Mouse (Mus musculus) Patski (cell line): ENCODE data around the gene Hist1h1d. TPM values are rescaled to one million over a fixed set of nuclear protein-coding genes. Genes with fewer than 3 reads are reported as not detected.
A peak's percentile ranks its signal among the peaks of the same experiment; 100 is the strongest.
"Not testable (repeated sequence)": the region's sequence is repeated elsewhere in the genome, so short reads cannot be mapped to it uniquely, and the experiment has no call there.

Experiments used
- ATAC-seq: fragments of 100-300 bp; one replicate; pipeline ENCODE4 v1.8.0; 2021
- CTCF ChIA-PET: fragments of 350-600 bp; sonication (Branson Sonifier 250); formaldehyde crosslinking; loops from one replicate; lab custom pipeline; 2022; ENCODE audit warnings: inconsistent platforms; lab: Charles Lee
- POLR2A ChIA-PET: fragments of 350-600 bp; sonication (Branson Sonifier 250); formaldehyde crosslinking; loops from one replicate; lab custom pipeline; 2022; ENCODE audit warnings: antibody characterized with exemption, inconsistent platforms; lab: Charles Lee
- DNase-seq: peaks from one replicate; pipeline ENCODE4 v3.0.0-alpha.2; 2011; ENCODE audit warnings: low read depth, low spot score
- H3K27me3 ChIP-seq: fragments of 371-371 bp; one replicate; pipeline ENCODE4 v1.5.1; 2021
- CTCF ChIP-seq: fragments of 100-300 bp; IDR thresholded peaks from one replicate; pipeline ENCODE4 v1.5.1; 2021
- in situ Hi-C: fragments of 300-500 bp; cut with MboI; formaldehyde crosslinking; loops from 3 replicates; pipeline ENCODE4 v1.11.1; 2018; ENCODE audit warnings: low pct_unique_long_range_greater_than_20kb, mixed read lengths
- polyA plus RNA-seq: library from polyadenylated mRNA; unstranded; gene quantifications from one replicate; pipeline ENCODE4 v1.2.3, GENCODE M21; 2021

Hist1h1d gene
- polyA plus RNA-seq, 1 experiment from 2014 or later: 2.1 TPM

DNA sequence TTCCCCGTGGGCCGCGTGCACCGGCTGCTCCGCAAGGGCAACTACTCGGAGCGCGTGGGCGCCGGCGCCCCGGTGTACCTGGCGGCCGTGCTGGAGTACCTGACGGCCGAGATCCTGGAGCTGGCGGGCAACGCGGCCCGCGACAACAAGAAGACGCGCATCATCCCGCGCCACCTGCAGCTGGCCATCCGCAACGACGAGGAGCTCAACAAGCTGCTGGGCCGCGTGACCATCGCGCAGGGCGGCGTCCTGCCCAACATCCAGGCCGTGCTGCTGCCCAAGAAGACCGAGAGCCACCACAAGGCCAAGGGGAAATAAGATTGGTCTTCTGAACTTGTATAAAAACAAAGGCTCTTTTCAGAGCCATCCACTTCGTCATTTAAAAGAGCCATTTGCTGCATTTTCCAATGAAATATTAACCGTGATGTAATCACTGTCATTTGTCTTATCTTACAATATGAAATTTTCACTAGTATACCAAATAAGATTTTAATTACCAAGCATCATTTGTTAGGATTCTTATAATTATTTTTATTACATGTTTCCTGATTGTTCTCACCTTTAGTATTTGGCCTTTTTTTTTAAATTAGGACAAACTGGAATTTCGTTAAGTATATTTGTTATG is 21.6 kb downstream of the Hist1h1d start:
- in situ Hi-C loops: loop anchor here (5.0 kb wide), 1 partner anchor 168 kb away; no protein-coding TSS in a partner anchor
- H3K27me3 ChIP-seq, ATAC-seq, CTCF ChIA-PET, DNase-seq: not testable (repeated sequence)
- POLR2A ChIA-PET: interaction anchor here (0.8 kb wide), 1 partner anchor 24 kb away, joined by 3 read pairs; no protein-coding TSS in a partner anchor
- peak; percentile 17 for TF ChIP-seq CTCF

DNA sequence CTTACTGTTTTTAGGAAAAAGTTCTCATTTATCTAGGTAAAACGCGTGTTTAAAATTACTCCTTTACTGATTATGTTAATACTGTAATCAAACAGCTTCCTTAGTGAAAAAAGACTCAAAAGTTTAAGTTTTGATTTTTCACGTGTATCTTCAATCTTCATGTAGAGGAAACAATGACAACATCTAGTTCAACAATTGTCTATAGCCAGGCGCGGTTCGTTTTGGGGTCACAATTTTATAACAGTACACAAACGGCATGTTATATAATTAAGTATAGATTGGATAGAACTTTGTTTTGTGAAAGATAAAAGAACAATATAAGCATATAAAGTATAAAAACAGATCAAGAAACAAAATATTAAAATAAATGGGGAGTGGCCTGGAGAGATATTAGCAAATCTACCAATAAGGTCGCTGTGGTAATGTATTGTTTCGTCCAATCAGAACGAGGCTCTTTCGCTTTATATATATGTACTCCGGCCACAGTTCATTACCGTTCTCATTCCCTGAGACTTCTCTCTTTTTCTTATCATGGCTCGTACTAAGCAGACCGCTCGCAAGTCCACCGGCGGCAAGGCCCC is 22.3 kb downstream of the Hist1h1d start, which contains the start of gene Hist1h3d:
Gene Hist1h3d (plus strand): TSS at position 493 of the 581 bp plus-strand sequence.
- DNase-seq (no peak), ATAC-seq (peak; percentile 41)
- no peaks in the 10 kb centered on the region for H3K27me3 ChIP-seq
- TF ChIP-seq CTCF: no peak
- in situ Hi-C loops: loop anchor here (5.0 kb wide), 1 partner anchor 167 kb away; no protein-coding TSS in a partner anchor
- ChIA-PET CTCF (no interaction called here), POLR2A (interaction anchor here (0.8 kb wide), 1 partner anchor 23 kb away, joined by 3 read pairs; no protein-coding TSS in a partner anchor)

DNA sequence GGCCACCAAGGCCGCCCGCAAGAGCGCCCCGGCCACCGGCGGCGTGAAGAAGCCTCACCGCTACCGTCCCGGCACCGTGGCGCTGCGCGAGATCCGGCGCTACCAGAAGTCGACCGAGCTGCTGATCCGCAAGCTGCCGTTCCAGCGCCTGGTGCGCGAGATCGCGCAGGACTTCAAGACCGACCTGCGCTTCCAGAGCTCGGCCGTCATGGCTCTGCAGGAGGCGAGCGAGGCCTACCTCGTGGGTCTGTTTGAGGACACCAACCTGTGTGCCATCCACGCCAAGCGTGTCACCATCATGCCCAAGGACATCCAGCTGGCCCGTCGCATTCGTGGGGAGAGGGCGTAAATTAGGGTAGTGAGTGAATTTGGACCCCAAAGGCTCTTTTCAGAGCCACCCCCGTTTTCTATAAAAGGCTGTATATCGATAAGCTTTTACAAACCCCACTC is 22.8 kb downstream of the Hist1h1d start:
- ATAC-seq: peak; percentile 1
- H3K27me3 ChIP-seq, CTCF ChIA-PET, DNase-seq: not testable (repeated sequence)
- in situ Hi-C loops: loop anchor here (5.0 kb wide), 1 partner anchor 166 kb away; no protein-coding TSS in a partner anchor
- POLR2A ChIA-PET: interaction anchor here (1.2 kb wide), 1 partner anchor 108 kb away, joined by 3 read pairs; the partner anchor contains the start of genes Hist1h2ac and Hist1h2bc

DNA sequence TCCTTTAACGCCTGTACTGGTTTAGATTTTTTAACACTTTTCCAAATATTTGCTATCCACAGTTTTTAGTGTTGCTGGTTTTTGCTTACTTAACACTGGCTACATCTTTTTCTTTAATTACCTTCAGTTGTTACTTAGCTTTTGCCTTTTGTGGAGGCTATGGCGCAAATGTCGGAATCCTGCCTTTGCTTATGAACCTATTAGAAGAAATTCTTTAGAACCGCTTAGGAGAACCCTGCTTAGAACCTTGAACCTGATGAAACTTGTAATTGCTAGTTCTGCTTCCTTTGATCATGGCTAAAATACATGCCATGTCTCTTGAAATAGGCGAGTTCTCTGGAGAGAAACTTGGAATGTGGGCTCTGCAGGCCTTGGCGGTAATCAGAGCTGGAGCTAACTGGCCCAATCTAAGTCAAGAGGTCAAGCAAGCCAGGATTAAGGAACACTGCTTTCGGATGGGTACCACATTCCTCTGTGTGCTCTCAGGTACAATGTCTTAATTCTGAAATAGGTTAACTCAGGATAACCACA is 23.4 kb downstream of the Hist1h1d start:
- in situ Hi-C loops: loop anchor here (5.0 kb wide), 1 partner anchor 166 kb away; no protein-coding TSS in a partner anchor
- ChIA-PET CTCF (interaction anchor here (1.2 kb wide), 1 partner anchor 11 kb away, joined by 3 read pairs; no protein-coding TSS in a partner anchor), POLR2A (interaction anchor here (1.2 kb wide), 1 partner anchor 107 kb away, joined by 3 read pairs; the partner anchor contains the start of genes Hist1h2ac and Hist1h2bc)
- DNase-seq (no peak), ATAC-seq (no peak)
- no peak for TF ChIP-seq CTCF
- H3K27me3 ChIP-seq: no peaks in the 10 kb centered on the region

DNA sequence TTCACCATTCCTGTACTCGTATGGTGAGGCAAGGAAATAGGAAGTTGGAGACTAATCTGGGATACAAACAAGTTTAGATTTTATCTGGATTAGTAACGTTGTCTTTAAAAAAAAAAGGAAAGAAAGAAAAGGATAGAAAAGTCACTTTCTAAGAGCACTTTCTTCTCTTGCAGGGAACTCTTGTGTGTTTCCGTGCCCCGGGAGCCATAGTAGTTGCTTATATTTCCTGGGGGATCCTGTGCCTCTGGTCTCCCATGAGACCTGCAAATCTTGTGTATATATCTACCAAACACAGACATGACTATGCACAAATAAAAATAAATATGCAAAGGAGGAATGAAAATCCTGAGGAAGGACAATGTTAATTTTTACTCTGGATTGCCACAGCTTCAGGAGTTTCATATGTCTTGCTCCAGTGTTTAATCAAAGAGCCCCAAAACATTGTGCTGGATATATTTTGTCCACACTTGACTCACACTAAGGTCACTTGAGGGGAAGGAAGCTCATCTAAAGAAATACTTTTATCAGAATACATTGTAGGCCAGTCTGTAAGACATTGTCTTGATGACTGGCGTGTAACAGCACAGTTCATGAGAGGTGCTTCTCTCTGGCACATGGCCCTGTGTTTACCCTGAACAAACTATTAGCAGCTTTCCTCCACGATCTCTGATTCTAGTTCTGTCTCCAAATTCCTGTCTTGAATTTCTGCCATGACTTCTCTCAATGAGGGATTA is 24.0 kb downstream of the Hist1h1d start:
- ChIA-PET POLR2A (interaction anchor here (1.2 kb wide), 1 partner anchor 107 kb away, joined by 3 read pairs; the partner anchor contains the start of genes Hist1h2ac and Hist1h2bc), CTCF (interaction anchor here (1.2 kb wide), 1 partner anchor 10 kb away, joined by 3 read pairs; no protein-coding TSS in a partner anchor)
- ATAC-seq: no peak
- H3K27me3 ChIP-seq: no peaks in the 10 kb centered on the region
- no peak for DNase-seq
- TF ChIP-seq CTCF: no peak
- in situ Hi-C loops: loop anchor here (5.0 kb wide), 1 partner anchor 165 kb away; no protein-coding TSS in a partner anchor

DNA sequence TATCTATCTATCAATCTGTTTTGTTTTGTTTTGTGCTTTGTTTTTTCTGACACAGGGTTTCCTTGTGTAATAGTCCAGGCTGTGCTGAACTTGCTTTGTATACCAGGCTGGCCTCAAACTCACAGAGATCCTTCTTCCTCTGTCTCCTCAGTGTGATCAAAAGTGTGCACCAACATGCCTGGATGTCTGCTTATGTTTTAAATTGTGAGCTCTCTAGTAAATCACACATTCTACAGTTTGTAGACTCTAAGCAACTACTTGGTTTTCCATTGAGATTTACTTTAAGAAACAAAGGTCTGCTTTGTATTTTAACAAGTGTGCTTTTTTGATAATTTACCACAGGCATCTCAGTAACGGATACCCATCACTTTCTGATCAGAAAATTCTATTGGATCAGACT is 24.8 kb downstream of the Hist1h1d start:
- TF ChIP-seq CTCF: no peak
- DNase-seq (no peak), ATAC-seq (no peak)
- POLR2A ChIA-PET: no interaction called here
- no peaks in the 10 kb centered on the region for H3K27me3 ChIP-seq
- CTCF ChIA-PET: no interaction called here
- in situ Hi-C loops: loop anchor here (5.0 kb wide), 1 partner anchor 164 kb away; no protein-coding TSS in a partner anchor

DNA sequence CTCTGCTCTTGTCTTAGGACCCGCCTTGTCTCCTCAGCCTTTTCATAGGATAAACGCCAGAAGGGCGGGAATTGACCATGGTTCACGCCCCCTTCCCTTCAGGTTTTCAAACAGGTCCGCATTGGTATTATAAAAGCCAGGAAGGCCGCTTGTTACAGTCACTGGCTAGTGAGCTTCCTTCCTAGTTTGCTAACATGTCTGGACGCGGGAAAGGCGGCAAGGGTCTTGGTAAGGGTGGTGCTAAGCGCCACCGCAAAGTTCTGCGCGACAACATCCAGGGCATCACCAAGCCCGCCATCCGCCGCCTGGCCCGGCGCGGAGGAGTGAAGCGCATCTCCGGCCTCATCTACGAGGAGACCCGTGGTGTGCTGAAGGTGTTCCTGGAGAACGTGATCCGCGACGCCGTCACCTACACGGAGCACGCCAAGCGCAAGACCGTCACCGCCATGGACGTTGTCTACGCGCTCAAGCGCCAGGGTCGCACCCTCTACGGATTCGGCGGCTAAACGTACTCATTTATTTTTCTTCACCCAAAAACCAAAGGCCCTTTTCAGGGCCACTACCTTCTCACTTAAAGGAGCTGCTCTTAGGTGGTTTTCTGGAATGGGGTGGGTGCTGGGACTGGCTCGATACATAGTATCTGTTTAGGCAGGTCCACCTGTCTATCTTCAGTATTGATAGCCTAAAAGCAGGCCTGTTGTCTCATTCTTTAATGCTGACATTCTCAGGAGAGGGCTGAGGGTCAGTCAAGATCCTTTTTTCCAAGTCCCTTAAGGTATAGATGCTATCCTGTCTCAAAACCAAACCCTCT is 28.6 kb downstream of the Hist1h1d start, which contains the start of gene Hist1h4d:
Gene Hist1h4d (plus strand): TSS at position 191 of the 811 bp plus-strand sequence.
- DNase-seq: peak; percentile 96
- ChIA-PET POLR2A (interaction anchor here (0.6 to 2.4 kb wide), 10 partner anchors 9 to 1861 kb away, joined by 3 to 6 read pairs (median 4); partner anchors contain the start of genes Hist1h1e, Hist1h2ac, Hist1h2ae and Hist1h2bc), CTCF (interaction anchor here (1.3 kb wide), 1 partner anchor 16 kb away, joined by 5 read pairs; no protein-coding TSS in a partner anchor)
- in situ Hi-C loops: loop anchor here (10.0 kb wide), 1 partner anchor 1547 kb away; the partner anchor contains the start of genes Hist1h2ah and Hist1h2bk
- no peak for TF ChIP-seq CTCF
- peak; percentile 49 for ATAC-seq
- no peaks in the 10 kb centered on the region for H3K27me3 ChIP-seq

DNA sequence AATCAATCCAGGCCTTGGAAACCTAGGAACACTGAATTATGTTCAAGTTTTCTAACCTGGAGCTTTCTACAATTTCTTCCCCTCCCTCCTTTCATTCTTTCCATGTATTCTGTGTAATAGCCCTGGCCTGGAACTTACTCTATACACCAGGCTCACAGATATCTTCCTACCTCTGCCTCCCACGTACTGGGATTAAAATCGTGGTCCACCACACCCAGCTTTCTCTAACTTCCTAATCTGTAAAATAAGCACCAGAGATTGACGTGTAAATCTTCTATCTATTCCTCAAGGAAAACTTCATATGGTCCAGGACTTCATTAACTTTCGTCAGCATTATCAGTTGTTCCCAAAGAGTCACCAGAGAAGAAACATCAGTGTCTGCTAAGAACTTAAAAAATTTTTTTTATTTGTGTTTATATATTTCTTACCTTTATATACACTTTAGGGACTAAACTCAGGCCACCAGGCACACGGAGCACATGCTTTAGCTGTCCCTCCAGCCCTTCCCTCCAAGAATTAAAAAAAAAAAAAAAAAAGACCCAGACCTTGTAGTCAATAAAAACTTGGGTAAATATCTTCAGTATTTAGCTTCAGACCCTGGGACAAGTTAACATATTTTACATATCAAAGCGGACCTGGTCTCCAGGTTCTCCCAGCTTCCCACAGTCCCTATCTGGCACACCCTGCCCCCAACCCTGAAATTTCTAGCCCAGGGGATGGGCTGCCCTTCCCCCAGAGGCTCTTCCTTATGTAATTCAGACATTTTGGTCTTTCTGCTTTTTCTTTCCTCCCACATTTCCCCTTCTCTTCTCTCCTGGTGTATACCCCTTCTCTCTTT is 29.4 kb downstream of the Hist1h1d start:
- no peaks in the 10 kb centered on the region for H3K27me3 ChIP-seq
- no peak for TF ChIP-seq CTCF
- no peak for ATAC-seq
- in situ Hi-C loops: loop anchor here (10.0 kb wide), 1 partner anchor 1548 kb away; the partner anchor contains the start of genes Hist1h2ah and Hist1h2bk
- CTCF ChIA-PET: interaction anchor here (0.8 to 1.3 kb wide), 3 partner anchors 15 to 38 kb away, joined by 3 to 5 read pairs (median 3); partner anchors contain the start of gene Hist1h2be
- no peak for DNase-seq
- POLR2A ChIA-PET: interaction anchor here (0.6 to 2.4 kb wide), 12 partner anchors 9 to 1862 kb away, joined by 3 to 6 read pairs (median 4); partner anchors contain the start of genes Hist1h1e, Hist1h2ac, Hist1h2ae and Hist1h2bc
